Mouse (Mus musculus): Measurements from ENCODE around the gene Opcml. TPM values are rescaled to one million over a fixed set of nuclear protein-coding genes. Genes with fewer than 3 reads are reported as not detected.

The Opcml gene
- polyA plus RNA-seq, 1 experiment from 2014 or later = 88.6 TPM

- Histone ChIP-seq H3K4me1 (replicated peaks; ENCODE audit: control insufficient read depth, insufficient read depth, low read length) (no peaks in the 10 kb centered on the region), H3K36me3 (ENCODE audit: control insufficient read depth, insufficient read depth) (no peaks in the 10 kb centered on the region), H3K9me3 (ENCODE audit: control insufficient read depth, low read length) (no peaks in the 10 kb centered on the region), H3K27ac (ENCODE audit: low read length) (no peak overlapping the region), H3K4me3 (replicated peaks; ENCODE audit: low read length) (no peak overlapping the region), H3K9ac (replicated peaks; ENCODE audit: low read depth, low read length) (no peak overlapping the region), H3K4me2 (ENCODE audit: low read length) (no peak overlapping the region), H3K27me3 (replicated peaks; ENCODE audit: control insufficient read depth, insufficient read depth, low read length) (no peaks in the 10 kb centered on the region)
- no peak for ATAC-seq
These were observed 788.2 kb downstream of the Opcml start for GRCm38 (mm10) chr9:28578730-28579129.

- WGBS = 66% methylated on average over 3 of the region's 3 CpGs
- Histone ChIP-seq H3K4me1 (replicated peaks; ENCODE audit: control insufficient read depth, insufficient read depth, low read length) (0 out of 2 replicates have a peak, but pooled peaks cover 2% of the 10 kb centered on the region), H3K27ac (ENCODE audit: low read length) (peak overlapping the region; percentile 26; the same call in 1 of the 2 replicates), H3K4me3 (replicated peaks; ENCODE audit: low read length) (no peak overlapping the region), H3K27me3 (replicated peaks; ENCODE audit: control insufficient read depth, insufficient read depth, low read length) (no peaks in the 10 kb centered on the region), H3K9ac (replicated peaks; ENCODE audit: low read depth, low read length) (no peak overlapping the region), H3K4me2 (ENCODE audit: low read length) (no peak overlapping the region), H3K9me3 (ENCODE audit: control insufficient read depth, low read length) (no peaks in the 10 kb centered on the region), H3K36me3 (ENCODE audit: control insufficient read depth, insufficient read depth) (no peaks in the 10 kb centered on the region)
- ATAC-seq = no peak
These were observed 796.7 kb downstream of the Opcml start for GRCm38 (mm10) chr9:28587253-28587652.

GRCm38 (mm10) chr9:28587857-28588388 lies 797.3 kb downstream of the Opcml start:
- no peak overlapping the region for H3K9ac ChIP-seq (replicated peaks; ENCODE audit: low read depth, low read length)
- H3K4me3 ChIP-seq (replicated peaks; ENCODE audit: low read length) = no peak overlapping the region
- no peak overlapping the region for H3K4me2 ChIP-seq (ENCODE audit: low read length)
- no peaks in the 10 kb centered on the region for H3K9me3 ChIP-seq (ENCODE audit: control insufficient read depth, low read length)
- WGBS = 35% methylated on average over 4 of the region's 4 CpGs
- H3K4me1 ChIP-seq (replicated peaks; ENCODE audit: control insufficient read depth, insufficient read depth, low read length) = 0 out of 2 replicates have a peak, but pooled peaks cover 2% of the 10 kb centered on the region
- ATAC-seq = peak; percentile 54
- H3K36me3 ChIP-seq (ENCODE audit: control insufficient read depth, insufficient read depth) = no peaks in the 10 kb centered on the region
- H3K27me3 ChIP-seq (replicated peaks; ENCODE audit: control insufficient read depth, insufficient read depth, low read length) = no peaks in the 10 kb centered on the region
- 0 out of 2 replicates have a peak overlapping the region, but pooled peaks have one; percentile 26 for H3K27ac ChIP-seq (ENCODE audit: low read length)

GRCm38 (mm10) chr9:28588488-28588887 lies 797.9 kb downstream of the Opcml start:
- no peak overlapping the region for H3K4me2 ChIP-seq (ENCODE audit: low read length)
- H3K27ac ChIP-seq (ENCODE audit: low read length) = 0 out of 2 replicates have a peak overlapping the region, but pooled peaks have one; percentile 9
- no peaks in the 10 kb centered on the region for H3K9me3 ChIP-seq (ENCODE audit: control insufficient read depth, low read length)
- no peaks in the 10 kb centered on the region for H3K36me3 ChIP-seq (ENCODE audit: control insufficient read depth, insufficient read depth)
- no peak overlapping the region for H3K9ac ChIP-seq (replicated peaks; ENCODE audit: low read depth, low read length)
- no peak for ATAC-seq
- H3K4me1 ChIP-seq (replicated peaks; ENCODE audit: control insufficient read depth, insufficient read depth, low read length) = 0 out of 2 replicates have a peak, but pooled peaks cover 2% of the 10 kb centered on the region
- H3K4me3 ChIP-seq (replicated peaks; ENCODE audit: low read length) = no peak overlapping the region
- WGBS = 51% methylated on average over 1 of the region's 1 CpGs
- no peaks in the 10 kb centered on the region for H3K27me3 ChIP-seq (replicated peaks; ENCODE audit: control insufficient read depth, insufficient read depth, low read length)

GRCm38 (mm10) chr9:28592208-28592607 lies 801.6 kb downstream of the Opcml start:
- no peak overlapping the region for H3K27ac ChIP-seq (ENCODE audit: low read length)
- no peak for ATAC-seq
- H3K4me1 ChIP-seq (replicated peaks; ENCODE audit: control insufficient read depth, insufficient read depth, low read length) = 0 out of 2 replicates have a peak, but pooled peaks cover 2% of the 10 kb centered on the region
- H3K4me2 ChIP-seq (ENCODE audit: low read length) = no peak overlapping the region
- H3K4me3 ChIP-seq (replicated peaks; ENCODE audit: low read length) = no peak overlapping the region
- H3K36me3 ChIP-seq (ENCODE audit: control insufficient read depth, insufficient read depth) = no peaks in the 10 kb centered on the region
- H3K9me3 ChIP-seq (ENCODE audit: control insufficient read depth, low read length) = no peaks in the 10 kb centered on the region
- H3K27me3 ChIP-seq (replicated peaks; ENCODE audit: control insufficient read depth, insufficient read depth, low read length) = no peaks in the 10 kb centered on the region
- no peak overlapping the region for H3K9ac ChIP-seq (replicated peaks; ENCODE audit: low read depth, low read length)
- 3% methylated on average over 3 of the region's 3 CpGs for WGBS

GRCm38 (mm10) chr9:28595062-28595461 lies 804.5 kb downstream of the Opcml start:
- Histone ChIP-seq H3K27me3 (replicated peaks; ENCODE audit: control insufficient read depth, insufficient read depth, low read length) (no peaks in the 10 kb centered on the region), H3K4me1 (replicated peaks; ENCODE audit: control insufficient read depth, insufficient read depth, low read length) (no peaks in the 10 kb centered on the region), H3K36me3 (ENCODE audit: control insufficient read depth, insufficient read depth) (no peaks in the 10 kb centered on the region), H3K9me3 (ENCODE audit: control insufficient read depth, low read length) (no peaks in the 10 kb centered on the region), H3K27ac (ENCODE audit: low read length) (no peak overlapping the region), H3K4me3 (replicated peaks; ENCODE audit: low read length) (no peak overlapping the region), H3K9ac (replicated peaks; ENCODE audit: low read depth, low read length) (no peak overlapping the region), H3K4me2 (ENCODE audit: low read length) (no peak overlapping the region)
- WGBS = 67% methylated on average over 3 of the region's 3 CpGs
- ATAC-seq = no peak

- Histone ChIP-seq H3K27me3 (replicated peaks; ENCODE audit: control insufficient read depth, insufficient read depth, low read length) (no peaks in the 10 kb centered on the region), H3K4me1 (replicated peaks; ENCODE audit: control insufficient read depth, insufficient read depth, low read length) (no peaks in the 10 kb centered on the region), H3K9me3 (ENCODE audit: control insufficient read depth, low read length) (no peaks in the 10 kb centered on the region), H3K4me3 (replicated peaks; ENCODE audit: low read length) (no peak overlapping the region), H3K36me3 (ENCODE audit: control insufficient read depth, insufficient read depth) (no peaks in the 10 kb centered on the region), H3K9ac (replicated peaks; ENCODE audit: low read depth, low read length) (no peak overlapping the region), H3K4me2 (ENCODE audit: low read length) (no peak overlapping the region), H3K27ac (ENCODE audit: low read length) (no peak overlapping the region)
- no peak for ATAC-seq
- WGBS = 28% methylated on average over 1 of the region's 1 CpGs
These were observed 815.0 kb downstream of the Opcml start for GRCm38 (mm10) chr9:28605561-28605960.

GRCm38 (mm10) chr9:28613683-28614620 lies 823.4 kb downstream of the Opcml start:
- Histone ChIP-seq H3K4me3 (replicated peaks; ENCODE audit: low read length) (no peak overlapping the region), H3K36me3 (ENCODE audit: control insufficient read depth, insufficient read depth) (no peaks in the 10 kb centered on the region), H3K27ac (ENCODE audit: low read length) (no peak overlapping the region), H3K4me1 (replicated peaks; ENCODE audit: control insufficient read depth, insufficient read depth, low read length) (peaks cover 6% of the 10 kb centered on the region; the same call in 1 of the 2 replicates), H3K4me2 (ENCODE audit: low read length) (no peak overlapping the region), H3K9ac (replicated peaks; ENCODE audit: low read depth, low read length) (no peak overlapping the region), H3K27me3 (replicated peaks; ENCODE audit: control insufficient read depth, insufficient read depth, low read length) (no peaks in the 10 kb centered on the region), H3K9me3 (ENCODE audit: control insufficient read depth, low read length) (no peaks in the 10 kb centered on the region)
- ATAC-seq = no peak
- WGBS = 30% methylated on average over 6 of the region's 6 CpGs

GRCm38 (mm10) chr9:28615447-28615846 lies 824.9 kb downstream of the Opcml start:
- peaks cover 6% of the 10 kb centered on the region; the same call in 1 of the 2 replicates for H3K4me1 ChIP-seq (replicated peaks; ENCODE audit: control insufficient read depth, insufficient read depth, low read length)
- no peak overlapping the region for H3K4me2 ChIP-seq (ENCODE audit: low read length)
- no peaks in the 10 kb centered on the region for H3K27me3 ChIP-seq (replicated peaks; ENCODE audit: control insufficient read depth, insufficient read depth, low read length)
- no peak overlapping the region for H3K9ac ChIP-seq (replicated peaks; ENCODE audit: low read depth, low read length)
- no peaks in the 10 kb centered on the region for H3K9me3 ChIP-seq (ENCODE audit: control insufficient read depth, low read length)
- H3K36me3 ChIP-seq (ENCODE audit: control insufficient read depth, insufficient read depth) = no peaks in the 10 kb centered on the region
- no peak overlapping the region for H3K4me3 ChIP-seq (replicated peaks; ENCODE audit: low read length)
- H3K27ac ChIP-seq (ENCODE audit: low read length) = no peak overlapping the region
- ATAC-seq = no peak
